Mouse (Mus musculus) retina, adult 2 months (tissue): ENCODE results near the gene Crybg1.

ENCODE experiments used
- DNase-seq: peaks from one replicate; pipeline ENCODE4 v3.0.0-alpha.2; 2012; ENCODE audit warnings: low read depth, low spot score

Crybg1 gene

DNA sequence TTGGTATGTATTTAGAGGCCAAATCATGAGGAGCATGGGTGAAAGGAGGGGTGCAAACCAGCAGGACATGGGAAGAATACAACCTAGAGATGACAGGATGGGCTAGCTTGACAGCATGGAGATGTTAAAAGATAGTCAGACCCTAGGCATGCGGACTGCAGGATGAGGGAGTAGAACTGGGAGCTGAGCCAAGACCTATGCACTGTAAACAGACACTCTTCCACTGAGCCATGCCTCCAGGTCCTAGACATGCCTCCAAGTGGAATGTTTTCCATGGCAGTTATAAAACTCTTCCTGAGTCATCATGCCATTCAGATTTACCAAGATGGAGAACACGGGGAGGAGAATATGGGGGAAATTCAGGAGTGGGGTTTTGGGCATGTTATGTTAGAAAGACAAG is 53.9 kb downstream of the Crybg1 start:
- DNase-seq = no peak

DNA sequence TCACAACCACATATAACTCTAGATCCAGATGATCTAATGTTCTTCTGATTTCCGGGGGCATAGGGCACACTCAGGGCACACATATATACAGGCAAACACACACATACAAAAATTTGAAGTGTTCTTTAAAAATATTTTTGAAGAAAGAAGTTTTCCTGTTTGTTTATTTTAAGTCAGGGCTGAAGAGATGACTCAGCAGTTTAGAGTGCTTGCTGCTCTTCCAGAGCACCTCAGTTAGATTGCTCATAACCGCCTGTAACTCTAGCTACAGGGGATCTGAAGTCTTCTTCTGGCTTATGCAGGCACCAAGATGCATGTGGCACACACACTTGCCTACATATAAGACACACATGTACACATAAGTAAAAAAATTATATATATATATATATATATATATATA is 56.9 kb downstream of the Crybg1 start:
- no peak for DNase-seq

- no peak for DNase-seq
Observed at GRCm38 (mm10) chr10:44080351-44080750, 68.3 kb downstream of the Crybg1 start.

GRCm38 (mm10) chr10:44078799-44079521 is 69.7 kb downstream of the Crybg1 start:
- no peak for DNase-seq

- peak; percentile 16 for DNase-seq
Observed at GRCm38 (mm10) chr10:44071095-44071494, 77.6 kb downstream of the Crybg1 start.

GRCm38 (mm10) chr10:44069131-44069530 is 79.5 kb downstream of the Crybg1 start:
- DNase-seq = no peak

- DNase-seq = no peak
Observed at GRCm38 (mm10) chr10:44065848-44066360, 82.7 kb downstream of the Crybg1 start.

DNA sequence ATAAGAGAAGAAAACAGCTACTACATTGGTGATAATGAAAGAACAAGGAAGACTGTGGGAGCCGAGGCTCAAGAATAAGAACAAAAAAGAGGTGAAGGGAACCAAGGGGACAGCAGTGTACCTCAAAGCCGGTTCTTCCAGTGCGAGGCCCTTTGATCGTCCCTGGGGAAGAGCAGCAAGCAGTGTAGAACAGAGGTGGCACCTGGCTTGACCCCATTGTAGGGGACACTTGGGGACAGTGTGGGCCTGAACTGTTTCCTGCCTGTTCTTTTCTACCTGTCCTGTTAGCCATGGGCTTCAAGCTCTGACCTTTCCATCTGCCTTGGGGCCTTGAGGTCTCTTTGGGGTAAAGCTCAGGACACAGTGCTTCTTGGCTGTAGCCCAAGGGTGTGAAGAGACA is 85.7 kb downstream of the Crybg1 start:
- DNase-seq = no peak

DNA sequence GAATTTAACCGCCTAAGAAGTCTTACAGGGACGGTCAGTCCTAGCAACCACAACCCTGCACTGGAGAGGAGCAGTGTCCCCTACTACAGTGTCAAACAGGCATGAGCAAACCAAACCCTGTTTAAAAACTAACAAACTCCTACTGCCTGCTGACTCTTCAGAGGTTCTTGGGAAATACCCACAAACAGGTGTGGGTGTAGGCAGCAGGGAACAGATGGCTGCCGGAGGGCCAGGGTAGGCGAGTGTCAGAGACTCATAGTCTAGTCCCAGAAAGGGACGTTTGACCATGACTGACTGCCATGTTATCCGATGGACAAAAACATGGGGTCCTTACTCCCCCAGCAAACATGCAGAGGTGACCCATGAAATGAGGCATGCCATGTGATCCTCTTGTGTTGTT is 97.7 kb downstream of the Crybg1 start:
- DNase-seq = no peak

DNA sequence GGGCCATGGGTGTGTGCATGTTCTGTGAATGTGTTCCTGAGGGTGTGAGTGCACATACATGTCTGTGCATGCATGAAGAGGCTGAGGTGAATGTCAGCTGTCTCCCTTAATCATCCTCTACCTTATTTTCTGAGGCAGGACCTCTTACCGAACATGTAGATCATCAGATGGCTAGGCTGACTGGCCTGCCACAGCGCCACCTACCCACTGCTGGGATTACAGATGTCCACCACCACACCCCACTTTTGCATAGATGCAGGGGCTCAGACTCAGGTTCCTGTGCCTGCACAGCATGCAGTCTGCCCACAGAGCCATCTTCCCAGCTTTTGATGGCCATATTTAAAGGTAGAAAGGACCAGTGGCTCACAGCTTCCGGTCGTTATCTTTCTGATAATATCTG is 103.9 kb downstream of the Crybg1 start:
- no peak for DNase-seq

- no peak for DNase-seq
Observed at GRCm38 (mm10) chr10:44043630-44044029, 105.0 kb downstream of the Crybg1 start.

DNA sequence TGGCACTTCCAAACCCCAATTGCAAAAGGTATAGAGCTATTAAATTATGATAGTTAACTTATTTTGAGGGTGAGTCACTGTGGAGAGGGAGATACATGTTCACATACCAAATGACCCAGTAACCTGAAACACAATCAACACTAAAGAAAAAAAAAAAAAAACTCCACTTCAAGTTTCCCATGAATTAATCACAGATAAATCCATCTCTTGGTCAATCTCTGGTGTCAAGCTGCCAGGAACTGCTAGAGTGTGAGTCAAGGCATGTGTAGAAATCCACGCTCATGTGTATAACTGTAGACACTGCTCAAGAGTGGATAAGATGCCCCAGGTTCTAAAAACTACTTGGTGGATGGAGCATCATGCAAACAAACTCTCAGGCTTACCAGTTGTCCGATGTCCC is 109.5 kb downstream of the Crybg1 start:
- DNase-seq = no peak

GRCm38 (mm10) chr10:44037918-44038544 is 110.6 kb downstream of the Crybg1 start:
- DNase-seq = no peak

GRCm38 (mm10) chr10:44029566-44029965 is 119.1 kb downstream of the Crybg1 start:
- DNase-seq = no peak

DNA sequence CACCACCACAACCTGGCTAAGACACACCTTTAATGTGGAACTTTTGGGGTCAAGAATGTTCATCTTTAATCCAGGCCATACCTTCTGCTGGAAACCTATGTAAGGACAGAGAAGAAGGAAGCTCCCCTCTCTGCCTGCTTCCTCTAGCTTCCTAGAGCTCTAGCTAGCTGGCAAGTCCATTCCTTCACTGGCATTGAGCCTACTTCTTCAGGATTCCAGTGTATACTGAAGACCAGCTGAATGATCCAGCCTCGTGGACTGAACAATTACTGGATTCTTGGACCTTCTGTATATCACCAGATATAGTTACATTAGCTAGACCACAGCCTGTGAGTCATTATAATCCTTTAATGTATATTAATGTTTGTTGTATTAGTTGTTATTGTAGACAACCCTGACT is 121.4 kb downstream of the Crybg1 start:
- DNase-seq = no peak

DNA sequence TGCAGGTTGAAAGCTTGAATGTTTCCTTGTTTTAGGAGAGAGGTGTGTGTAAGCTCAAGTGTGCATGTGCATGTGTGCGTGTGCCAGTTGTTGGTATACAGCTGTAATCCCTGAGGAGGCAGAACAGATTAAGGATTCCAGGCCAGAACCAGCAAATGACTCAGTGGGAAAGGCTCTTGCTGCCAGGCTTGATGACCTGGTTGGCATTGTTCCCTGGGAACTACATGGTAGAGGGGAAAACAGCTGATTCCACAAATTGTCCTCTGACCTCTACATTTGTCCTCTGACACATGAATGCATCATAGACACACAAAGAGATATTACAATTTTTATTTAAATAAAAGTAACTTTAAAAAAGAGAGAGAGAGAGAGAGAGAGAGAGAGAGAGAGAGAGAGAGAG is 122.5 kb downstream of the Crybg1 start:
- no peak for DNase-seq

GRCm38 (mm10) chr10:44024705-44025104 is 123.9 kb downstream of the Crybg1 start:
- no peak for DNase-seq

DNA sequence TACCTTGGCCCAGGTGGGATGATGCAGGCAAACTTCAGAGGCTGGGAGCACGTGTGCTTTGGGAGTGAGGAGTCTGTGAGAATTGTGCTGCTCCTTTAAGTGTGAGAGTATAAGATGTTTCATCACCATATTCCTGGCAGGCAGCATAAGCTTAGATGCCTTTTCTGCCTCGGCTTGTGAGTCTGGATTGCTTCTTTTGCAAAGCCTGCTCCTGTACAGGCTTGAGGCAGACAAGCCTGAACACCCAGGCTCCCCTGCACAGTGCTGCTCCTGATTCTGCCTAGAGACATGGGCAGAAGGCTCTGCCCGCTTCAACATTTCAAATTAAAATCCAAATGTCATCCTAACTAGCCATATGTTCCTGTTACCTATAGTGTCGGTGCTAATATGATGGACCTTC is 128.5 kb downstream of the Crybg1 start:
- no peak for DNase-seq

GRCm38 (mm10) chr10:44018562-44018961 is 130.1 kb downstream of the Crybg1 start:
- no peak for DNase-seq

GRCm38 (mm10) chr10:44015631-44016030 is 133.0 kb downstream of the Crybg1 start:
- no peak for DNase-seq

- DNase-seq = no peak
Observed at GRCm38 (mm10) chr10:44013885-44014284, 134.8 kb downstream of the Crybg1 start.

DNA sequence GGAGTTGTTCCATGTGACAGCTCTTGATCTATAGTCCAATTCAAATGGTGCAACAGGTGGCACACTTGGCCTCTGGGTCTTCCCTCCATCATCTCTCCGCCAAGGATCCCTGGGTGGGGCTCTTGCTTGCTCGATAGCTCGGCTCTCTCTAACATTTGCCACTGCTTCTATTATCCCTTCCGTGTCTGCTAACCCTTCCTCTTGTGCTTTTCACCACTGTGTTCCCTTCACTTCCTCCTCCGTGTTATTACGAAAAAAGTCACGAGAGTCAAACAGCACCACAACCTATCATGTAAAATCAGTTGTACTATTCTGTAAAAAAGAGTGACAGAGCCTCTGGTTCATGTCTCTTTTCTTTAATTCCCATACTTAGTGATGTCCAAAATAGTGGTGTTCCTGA is 137.2 kb downstream of the Crybg1 start:
- DNase-seq = no peak

DNA sequence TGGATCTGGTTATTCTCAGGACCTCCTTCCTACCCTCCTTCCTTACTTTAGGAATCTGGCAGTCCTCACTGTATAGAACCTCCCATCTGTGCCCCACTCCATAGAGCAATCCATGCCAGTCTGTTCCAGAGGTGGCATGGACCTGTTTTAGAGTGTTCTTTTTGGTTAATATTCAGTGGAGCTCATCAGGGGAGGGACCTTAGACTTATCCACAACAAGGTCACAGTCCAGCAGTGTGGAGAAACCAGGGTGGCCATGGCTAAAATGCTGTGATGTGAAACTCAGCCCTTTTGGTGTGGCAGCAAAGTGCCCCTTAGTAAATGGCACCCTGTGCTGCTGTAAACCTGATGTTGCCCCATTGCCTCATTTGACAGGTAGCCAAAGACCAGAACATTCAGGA is 139.8 kb downstream of the Crybg1 start:
- DNase-seq = no peak
